Mouse (Mus musculus): ENCODE measurements at regions not wholly inside any gene's neighbourhood (a gene's known extent, or its start where the extent isn't known, plus 50 kb on each side); places are given as distances from the start of the nearest gene placed in this dataset.

GRCm38 (mm10) chr3:137728689-137729088, 57.4 kb downstream of the Gm21962 start:
- no peak overlapping the region for H3K27ac ChIP-seq (ENCODE audit: low read length)
- no peaks in the 10 kb centered on the region for H3K27me3 ChIP-seq (ENCODE audit: control insufficient read depth, insufficient read depth, low read length)
- H3K4me3 ChIP-seq (ENCODE audit: low read length), result no peak overlapping the region
- no peak for ATAC-seq (replicated peaks; ENCODE audit: extremely low read depth, insufficient read depth, low FRiP score)
- H3K9ac ChIP-seq (ENCODE audit: low read length), result no peak overlapping the region
- no peaks in the 10 kb centered on the region for H3K36me3 ChIP-seq (ENCODE audit: control insufficient read depth, insufficient read depth)
- H3K9me3 ChIP-seq (replicated peaks; ENCODE audit: control insufficient read depth, low read length), result no peaks in the 10 kb centered on the region
- WGBS, result 89% methylated on average over 9 of the region's 9 CpGs
- H3K4me1 ChIP-seq (ENCODE audit: control insufficient read depth, insufficient read depth, low read length), result no peaks in the 10 kb centered on the region
- H3K4me2 ChIP-seq (ENCODE audit: low read depth, low read length), result no peak overlapping the region

- no peaks in the 10 kb centered on the region for H3K4me1 ChIP-seq (ENCODE audit: control insufficient read depth, insufficient read depth, low read length)
- H3K9me3 ChIP-seq (replicated peaks; ENCODE audit: control insufficient read depth, low read length), result no peaks in the 10 kb centered on the region
- H3K36me3 ChIP-seq (ENCODE audit: control insufficient read depth, insufficient read depth), result no peaks in the 10 kb centered on the region
- no peak overlapping the region for H3K27ac ChIP-seq (ENCODE audit: low read length)
- WGBS, result 72% methylated on average over 7 of the region's 7 CpGs
- H3K9ac ChIP-seq (ENCODE audit: low read length), result no peak overlapping the region
- H3K27me3 ChIP-seq (ENCODE audit: control insufficient read depth, insufficient read depth, low read length), result no peaks in the 10 kb centered on the region
- H3K4me3 ChIP-seq (ENCODE audit: low read length), result no peak overlapping the region
- no peak overlapping the region for H3K4me2 ChIP-seq (ENCODE audit: low read depth, low read length)
- ATAC-seq (replicated peaks; ENCODE audit: extremely low read depth, insufficient read depth, low FRiP score), result no peak
Observed at GRCm38 (mm10) chr3:137729421-137729820, 58.1 kb downstream of the Gm21962 start.

GRCm38 (mm10) chr3:137737222-137737800, 66.0 kb downstream of the Gm21962 start:
- Histone ChIP-seq H3K27ac (ENCODE audit: low read length) (no peak overlapping the region), H3K9ac (ENCODE audit: low read length) (no peak overlapping the region), H3K4me1 (ENCODE audit: control insufficient read depth, insufficient read depth, low read length) (no peaks in the 10 kb centered on the region), H3K27me3 (ENCODE audit: control insufficient read depth, insufficient read depth, low read length) (no peaks in the 10 kb centered on the region), H3K9me3 (replicated peaks; ENCODE audit: control insufficient read depth, low read length) (no peaks in the 10 kb centered on the region), H3K36me3 (ENCODE audit: control insufficient read depth, insufficient read depth) (no peaks in the 10 kb centered on the region), H3K4me3 (ENCODE audit: low read length) (no peak overlapping the region), H3K4me2 (ENCODE audit: low read depth, low read length) (no peak overlapping the region)
- ATAC-seq (replicated peaks; ENCODE audit: extremely low read depth, insufficient read depth, low FRiP score), result no peak
- 65% methylated on average over 12 of the region's 12 CpGs for WGBS

- H3K36me3 ChIP-seq (ENCODE audit: control insufficient read depth, insufficient read depth), result no peaks in the 10 kb centered on the region
- ATAC-seq (replicated peaks; ENCODE audit: extremely low read depth, insufficient read depth, low FRiP score), result no peak
- no peaks in the 10 kb centered on the region for H3K9me3 ChIP-seq (replicated peaks; ENCODE audit: control insufficient read depth, low read length)
- H3K4me1 ChIP-seq (ENCODE audit: control insufficient read depth, insufficient read depth, low read length), result no peaks in the 10 kb centered on the region
- no peaks in the 10 kb centered on the region for H3K27me3 ChIP-seq (ENCODE audit: control insufficient read depth, insufficient read depth, low read length)
- H3K4me2 ChIP-seq (ENCODE audit: low read depth, low read length), result no peak overlapping the region
- no peak overlapping the region for H3K9ac ChIP-seq (ENCODE audit: low read length)
- no peak overlapping the region for H3K27ac ChIP-seq (ENCODE audit: low read length)
- H3K4me3 ChIP-seq (ENCODE audit: low read length), result no peak overlapping the region
- 78% methylated on average over 9 of the region's 9 CpGs for WGBS
Observed at GRCm38 (mm10) chr3:137741528-137741927, 70.2 kb downstream of the Gm21962 start.

- H3K36me3 ChIP-seq (ENCODE audit: control insufficient read depth, insufficient read depth), result no peaks in the 10 kb centered on the region
- no peaks in the 10 kb centered on the region for H3K9me3 ChIP-seq (replicated peaks; ENCODE audit: control insufficient read depth, low read length)
- H3K27ac ChIP-seq (ENCODE audit: low read length), result no peak overlapping the region
- 76% methylated on average over 4 of the region's 4 CpGs for WGBS
- ATAC-seq (replicated peaks; ENCODE audit: extremely low read depth, insufficient read depth, low FRiP score), result no peak
- no peaks in the 10 kb centered on the region for H3K27me3 ChIP-seq (ENCODE audit: control insufficient read depth, insufficient read depth, low read length)
- H3K9ac ChIP-seq (ENCODE audit: low read length), result no peak overlapping the region
- no peak overlapping the region for H3K4me3 ChIP-seq (ENCODE audit: low read length)
- no peak overlapping the region for H3K4me2 ChIP-seq (ENCODE audit: low read depth, low read length)
- H3K4me1 ChIP-seq (ENCODE audit: control insufficient read depth, insufficient read depth, low read length), result no peaks in the 10 kb centered on the region
Observed at GRCm38 (mm10) chr3:137742119-137742518, 70.8 kb downstream of the Gm21962 start.

GRCm38 (mm10) chr3:137751732-137752260, 80.5 kb downstream of the Gm21962 start:
- no peak overlapping the region for H3K9ac ChIP-seq (ENCODE audit: low read length)
- H3K36me3 ChIP-seq (ENCODE audit: control insufficient read depth, insufficient read depth), result no peaks in the 10 kb centered on the region
- H3K4me2 ChIP-seq (ENCODE audit: low read depth, low read length), result no peak overlapping the region
- 0 out of 2 replicates have a peak, but pooled peaks cover 3% of the 10 kb centered on the region for H3K9me3 ChIP-seq (replicated peaks; ENCODE audit: control insufficient read depth, low read length)
- no peak overlapping the region for H3K27ac ChIP-seq (ENCODE audit: low read length)
- H3K4me1 ChIP-seq (ENCODE audit: control insufficient read depth, insufficient read depth, low read length), result peaks cover 5% of the 10 kb centered on the region
- no peak for ATAC-seq (replicated peaks; ENCODE audit: extremely low read depth, insufficient read depth, low FRiP score)
- no peak overlapping the region for H3K4me3 ChIP-seq (ENCODE audit: low read length)
- H3K27me3 ChIP-seq (ENCODE audit: control insufficient read depth, insufficient read depth, low read length), result no peaks in the 10 kb centered on the region
- WGBS, result 61% methylated on average over 9 of the region's 9 CpGs

GRCm38 (mm10) chr3:137752447-137753256, 81.3 kb downstream of the Gm21962 start:
- Histone ChIP-seq H3K27ac (ENCODE audit: low read length) (no peak overlapping the region), H3K9ac (ENCODE audit: low read length) (peak overlapping the region; percentile 64), H3K4me2 (ENCODE audit: low read depth, low read length) (peak overlapping the region; percentile 76), H3K4me3 (ENCODE audit: low read length) (peak overlapping the region; percentile 47), H3K27me3 (ENCODE audit: control insufficient read depth, insufficient read depth, low read length) (no peaks in the 10 kb centered on the region), H3K36me3 (ENCODE audit: control insufficient read depth, insufficient read depth) (no peaks in the 10 kb centered on the region), H3K4me1 (ENCODE audit: control insufficient read depth, insufficient read depth, low read length) (peaks cover 5% of the 10 kb centered on the region), H3K9me3 (replicated peaks; ENCODE audit: control insufficient read depth, low read length) (0 out of 2 replicates have a peak, but pooled peaks cover 3% of the 10 kb centered on the region)
- ATAC-seq (replicated peaks; ENCODE audit: extremely low read depth, insufficient read depth, low FRiP score), result peak; percentile 84
- WGBS, result 19% methylated on average over 25 of the region's 25 CpGs

- peak overlapping the region; percentile 47 for H3K4me3 ChIP-seq (ENCODE audit: low read length)
- H3K9me3 ChIP-seq (replicated peaks; ENCODE audit: control insufficient read depth, low read length), result 0 out of 2 replicates have a peak, but pooled peaks cover 3% of the 10 kb centered on the region
- peak overlapping the region; percentile 64 for H3K9ac ChIP-seq (ENCODE audit: low read length)
- ATAC-seq (replicated peaks; ENCODE audit: extremely low read depth, insufficient read depth, low FRiP score), result peak; percentile 37; the same call in 1 of the 2 replicates
- H3K4me1 ChIP-seq (ENCODE audit: control insufficient read depth, insufficient read depth, low read length), result peaks cover 5% of the 10 kb centered on the region
- H3K36me3 ChIP-seq (ENCODE audit: control insufficient read depth, insufficient read depth), result no peaks in the 10 kb centered on the region
- WGBS, result 40% methylated on average over 7 of the region's 7 CpGs
- H3K27me3 ChIP-seq (ENCODE audit: control insufficient read depth, insufficient read depth, low read length), result no peaks in the 10 kb centered on the region
- H3K27ac ChIP-seq (ENCODE audit: low read length), result peak overlapping the region; percentile 16; the same call in 1 of the 2 replicates
- peak overlapping the region; percentile 76 for H3K4me2 ChIP-seq (ENCODE audit: low read depth, low read length)
Observed at GRCm38 (mm10) chr3:137753257-137753654, 81.9 kb downstream of the Gm21962 start.

- Histone ChIP-seq H3K36me3 (ENCODE audit: control insufficient read depth, insufficient read depth) (no peaks in the 10 kb centered on the region), H3K4me3 (ENCODE audit: low read length) (no peak overlapping the region), H3K27ac (ENCODE audit: low read length) (no peak overlapping the region), H3K9ac (ENCODE audit: low read length) (no peak overlapping the region), H3K9me3 (replicated peaks; ENCODE audit: control insufficient read depth, low read length) (0 out of 2 replicates have a peak, but pooled peaks cover 3% of the 10 kb centered on the region), H3K27me3 (ENCODE audit: control insufficient read depth, insufficient read depth, low read length) (no peaks in the 10 kb centered on the region), H3K4me1 (ENCODE audit: control insufficient read depth, insufficient read depth, low read length) (peaks cover 5% of the 10 kb centered on the region), H3K4me2 (ENCODE audit: low read depth, low read length) (no peak overlapping the region)
- WGBS, result 77% methylated on average over 5 of the region's 5 CpGs
- no peak for ATAC-seq (replicated peaks; ENCODE audit: extremely low read depth, insufficient read depth, low FRiP score)
Observed at GRCm38 (mm10) chr3:137755391-137755790, 84.1 kb downstream of the Gm21962 start.

All from heart, embryonic 16.5 days (tissue).